Mouse (Mus musculus) heart, embryonic 15.5 days (tissue): ENCODE results near the gene Pdlim5. TPM values are rescaled to one million over a fixed set of nuclear protein-coding genes. Genes with fewer than 3 reads are reported as not detected.

ENCODE experiments used
- polyA plus RNA-seq: library from polyadenylated mRNA; unstranded; fragments of >200 nt; fragmentation: Nextera tagmentation; extraction: Ambion mirVana; gene quantifications from 2 replicates; pipeline ENCODE4 v1.2.1, GENCODE M21; 2015

Gene Pdlim5
- polyA plus RNA-seq, 1 experiment from 2014 or later = 220 TPM

Other genes starting within 250 kb of the Pdlim5 start
- gene Bmpr1b, start 226.3 kb downstream of the Pdlim5 start, polyA plus RNA-seq = 0.59 and 1.2 TPM in 2 replicates
- 0.19 and 0.20 TPM in 2 replicates for gene Gbp5, start 98.3 kb upstream of the Pdlim5 start, polyA plus RNA-seq
- 3.5 and 5.9 TPM in 2 replicates for gene Gbp7, start 134.6 kb upstream of the Pdlim5 start, polyA plus RNA-seq
- 1.8 and 3.0 TPM in 2 replicates for gene Gbp3, start 164.3 kb upstream of the Pdlim5 start, polyA plus RNA-seq
- gene Gbp2b, start 199.2 kb upstream of the Pdlim5 start, polyA plus RNA-seq = not detected in 2 replicates
- 2.2 and 3.4 TPM in 2 replicates for gene Gbp2, start 224.9 kb upstream of the Pdlim5 start, polyA plus RNA-seq